Mouse (Mus musculus) hematopoietic stem cell, adult 5-6 weeks (primary cell): ENCODE data around the gene Mrgprb2. TPM values are rescaled to one million over a fixed set of nuclear protein-coding genes. Genes with fewer than 3 reads are reported as not detected.

Experiments used
- ATAC-seq, 2 experiments: fragments of 125-278 bp in 1 of 2; replicated peaks in 1 of 2; 2 replicates each; pipeline ENCODE4 v1.8.0; 2016 to 2017; ENCODE audit warnings: inconsistent platforms in 2 of 2, mild to moderate bottlenecking in 2 of 2, moderate number of reproducible peaks in 2 of 2, low read depth in 1 of 2, moderate TSS enrichment in 1 of 2; ENCODE audit not compliant: low FRiP score in 2 of 2, poor library complexity in 2 of 2, severe bottlenecking in 2 of 2, insufficient read depth in 1 of 2, low TSS enrichment in 1 of 2
- total RNA-seq: library from RNA; stranded (forward); fragments of 172-1452, 232-1000 nt; gene quantifications from 2 replicates; pipeline ENCODE4 v1.2.3, GENCODE M21; 2017

Gene Mrgprb2
- not detected in 2 replicates for total RNA-seq

DNA sequence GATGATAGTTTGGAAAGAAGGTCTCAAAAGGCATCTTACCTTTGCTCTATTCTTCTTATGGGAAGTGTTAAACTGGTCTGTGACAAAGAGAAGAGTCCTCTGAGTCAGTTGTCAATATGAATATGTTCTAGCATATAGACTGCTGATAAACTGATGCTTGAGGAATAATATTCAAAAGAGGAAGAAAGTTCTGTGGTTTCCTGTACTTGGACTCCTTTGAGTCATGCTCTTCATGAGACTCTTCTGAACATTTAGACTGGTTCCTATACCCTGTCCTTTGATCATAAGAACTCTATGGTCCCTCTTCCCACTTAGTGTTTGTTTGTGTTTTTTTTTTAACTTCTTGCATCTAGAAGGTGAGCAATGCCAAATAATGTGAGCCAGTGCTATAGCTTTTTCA is at the start of gene Mrgprb2:
Gene Mrgprb2, minus strand, starts transcription at position 101 of the 400 bp plus-strand sequence.
- no peak for ATAC-seq

Other genes with a start within 250 kb of the Mrgprb2 start
- gene Mrgprb8, start 169.6 kb downstream of the Mrgprb2 start, total RNA-seq: not detected in 2 replicates
- gene Mrgprb1, start 101.7 kb downstream of the Mrgprb2 start, total RNA-seq: not detected in 2 replicates
- not detected in 2 replicates for gene Mrgprx2, start 58.8 kb downstream of the Mrgprb2 start, total RNA-seq
- not detected in 2 replicates for gene Mrgprb3, start 85.7 kb upstream of the Mrgprb2 start, total RNA-seq
- gene Zdhhc13, start 230.9 kb upstream of the Mrgprb2 start, total RNA-seq: 46.3 TPM in 2 replicates